Mouse (Mus musculus): ENCODE results near the gene Ass1.
A peak's percentile ranks its signal among the peaks of the same experiment; 100 is the strongest.

GRCm38 (mm10) chr2:31442480-31443160 is 27.4 kb upstream of the Ass1 start:
- TF ChIP-seq CTCF (IDR thresholded peaks at IDR 0.05; ENCODE audit: extremely low read depth, insufficient read depth, low read length) (no peak), POLR2A (IDR thresholded peaks at IDR 0.05; ENCODE audit: extremely low read depth, insufficient read depth, low read length) (0 out of 2 replicates have a peak, but pooled peaks have one; percentile 7)

Measured in cortical plate, adult 2 months (tissue).